9 mouse cellular contexts compared by ENCODE assay signal in the genomic region with DNA sequence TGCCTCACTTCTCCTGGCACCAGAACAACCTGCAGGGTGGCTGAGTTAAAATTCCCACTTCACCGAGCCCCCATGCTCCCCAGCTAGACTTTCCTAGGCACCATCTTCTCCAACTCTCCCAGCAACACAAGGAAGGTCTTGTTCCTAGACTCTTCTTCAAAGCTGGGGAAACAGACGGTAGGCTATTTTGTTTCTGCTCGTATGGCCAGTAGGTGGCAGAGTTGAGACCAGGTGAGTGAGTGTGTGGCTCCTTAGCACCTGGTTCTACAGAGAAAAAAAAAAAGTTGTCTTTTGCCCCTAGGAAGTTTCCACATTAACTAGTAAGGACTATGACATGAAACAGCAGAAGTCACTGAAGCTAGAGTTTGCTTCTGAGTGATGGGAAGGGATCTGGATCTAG. TPM values are rescaled to one million over a fixed set of nuclear protein-coding genes. Genes with fewer than 3 reads are reported as not detected.
DNase-seq lines count a peak whose midpoint lies in the region; ATAC-seq and TF ChIP-seq lines count a peak whose summit lies in the region.
"Had no signal": no experiment of that assay in that cellular context is flagged by ENCODE, and none has a peak within 500 bp of the region (broad histone marks: within the 10 kb centered on the region; RNA-seq: fewer than 3 reads in every experiment).

No protein-coding gene starts in this region.

- no peak overlapping the region for H3K27ac ChIP-seq in cerebellum, adult 2 months (ENCODE audit: insufficient read depth, low read length)
- H3K27ac ChIP-seq: heart, embryonic 15.5 days had no signal

- ATAC-seq in megakaryocyte-erythroid progenitor cell, adult 5-6 weeks (replicated peaks; ENCODE audit: low FRiP score, low TSS enrichment, poor library complexity, severe bottlenecking) = no peak

- peak; percentile 68; the same call in 1 of the 2 replicates for TF ChIP-seq CTCF in cerebellum, adult 2 months (IDR thresholded peaks at IDR 0.05; ENCODE audit: borderline replicate concordance, insufficient read depth, low read depth, low read length)

- DNase-seq in cerebellum, adult 2 months = peak in 1 of 2 experiments; percentile 34
- DNase-seq in cerebellum, adult 11 months = no peak
- peak; percentile 11 for DNase-seq in right cerebral cortex, adult 18-20 months
- no peak for DNase-seq in right cerebral cortex, postnatal 4 days
- peak; percentile 42 for DNase-seq in embryo, embryonic 9.5 days (ENCODE audit: extremely low spot score)
- peak; percentile 79 to 89 for DNase-seq in kidney, postnatal 36 days
- DNase-seq in spleen, postnatal 4 days (ENCODE audit: low spot score in 2 of 2) = peak; percentile 62 to 83

- peaks cover 3% of the 10 kb centered on the region; the same call in 1 of the 2 replicates for H3K27me3 ChIP-seq in cerebellum, adult 2 months (ENCODE audit: control insufficient read depth, insufficient read depth, low read length)
- H3K27me3 ChIP-seq: heart, embryonic 15.5 days had no signal

- no peak overlapping the region for H3K4me3 ChIP-seq in cerebellum, adult 2 months (replicated peaks; ENCODE audit: insufficient read depth, low read depth, low read length)
- H3K4me3 ChIP-seq: heart, embryonic 15.5 days had no signal

- H3K4me1 ChIP-seq in cerebellum, adult 2 months (ENCODE audit: control insufficient read depth, insufficient read depth, low read length) = no peaks in the 10 kb centered on the region

- WGBS in cerebellum, adult 2 months = 12% methylated on average over 3 of the region's 3 CpGs

- TF ChIP-seq POLR2A in cerebellum, adult 2 months (IDR thresholded peaks at IDR 0.05; ENCODE audit: borderline replicate concordance, insufficient read depth, low read length) = no peak

RNA-seq across cellular contexts. Expression of gene Smad6, which starts 3.7 kb away (rescaled TPM):
- polyA plus RNA-seq in cerebellum, adult 2 months (2012; rRNA removed) = 2.0 and 2.4 TPM in 2 replicates
- total RNA-seq in megakaryocyte-erythroid progenitor cell, adult 5-6 weeks (2014; fragmentation: Nextera tagmentation) = not detected in 2 replicates
- 0.88 and 1.1 TPM in 2 replicates for total RNA-seq in megakaryocyte-erythroid progenitor cell, adult 5-6 weeks (2017)

Comparison
In these comparisons a context has a peak if more than half of its experiments do, and no peak if none do; other contexts are left out.
1. DNase-seq: peak in right cerebral cortex, adult 18-20 months (single experiment), embryo, embryonic 9.5 days (single experiment), kidney, postnatal 36 days (2 of 2) and spleen, postnatal 4 days (2 of 2); none in cerebellum, adult 11 months (single experiment) and right cerebral cortex, postnatal 4 days (single experiment).